Mouse (Mus musculus) 416B (cell line): ENCODE measurements around the gene Cldn4.

Experiments
- DNase-seq: peaks from one replicate; pipeline ENCODE4 v3.0.0; 2011; ENCODE audit warnings: low read depth

The Cldn4 gene

GRCm38 (mm10) chr5:134946857-134947255 is at the start of gene Cldn4:
Cldn4 (minus strand) TSS chr5:134946934.
- no peak for DNase-seq

GRCm38 (mm10) chr5:134992566-134992965 is 45.8 kb upstream of the Cldn4 start:
- no peak for DNase-seq

DNA sequence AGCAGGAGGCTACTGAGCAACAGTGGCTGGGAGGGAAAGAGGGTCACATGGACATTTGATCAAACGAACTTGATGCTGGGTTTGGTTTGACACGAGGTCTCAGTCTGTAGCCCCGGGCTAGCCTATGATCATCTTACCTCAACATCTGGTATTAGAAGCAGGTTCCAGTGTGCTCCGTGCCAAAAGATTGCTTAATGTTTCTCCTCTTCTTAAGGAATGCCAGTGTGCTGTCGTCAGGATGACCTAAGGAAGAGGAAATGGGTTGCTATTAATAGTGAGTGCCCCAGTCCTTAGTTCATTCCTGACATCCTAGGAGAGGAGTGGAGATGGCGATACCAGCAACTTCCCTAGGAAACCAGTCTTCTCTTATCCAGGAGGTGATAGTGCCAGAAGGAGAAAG is 43.0 kb upstream of the Cldn4 start:
- DNase-seq, result no peak

DNA sequence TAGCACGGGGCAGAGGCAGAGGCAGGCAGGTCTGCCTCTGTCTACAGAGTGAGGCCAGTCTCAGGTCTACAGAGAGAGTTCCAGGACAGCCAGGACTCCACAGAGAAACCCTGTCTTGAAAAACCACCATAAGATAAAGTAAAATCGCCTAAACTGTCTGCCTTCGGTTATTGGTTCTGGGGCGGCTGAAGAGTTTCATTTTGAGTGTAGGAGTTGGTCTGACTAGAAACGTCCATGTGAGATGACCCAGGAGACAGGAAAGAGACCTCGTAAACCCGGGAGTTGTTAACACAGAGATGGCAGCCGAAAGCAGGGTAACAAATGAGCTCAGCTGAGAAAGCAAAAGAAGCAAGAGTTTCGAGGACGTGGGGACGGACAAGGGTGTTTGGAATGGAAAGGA is 42.4 kb upstream of the Cldn4 start:
- DNase-seq, result no peak

DNA sequence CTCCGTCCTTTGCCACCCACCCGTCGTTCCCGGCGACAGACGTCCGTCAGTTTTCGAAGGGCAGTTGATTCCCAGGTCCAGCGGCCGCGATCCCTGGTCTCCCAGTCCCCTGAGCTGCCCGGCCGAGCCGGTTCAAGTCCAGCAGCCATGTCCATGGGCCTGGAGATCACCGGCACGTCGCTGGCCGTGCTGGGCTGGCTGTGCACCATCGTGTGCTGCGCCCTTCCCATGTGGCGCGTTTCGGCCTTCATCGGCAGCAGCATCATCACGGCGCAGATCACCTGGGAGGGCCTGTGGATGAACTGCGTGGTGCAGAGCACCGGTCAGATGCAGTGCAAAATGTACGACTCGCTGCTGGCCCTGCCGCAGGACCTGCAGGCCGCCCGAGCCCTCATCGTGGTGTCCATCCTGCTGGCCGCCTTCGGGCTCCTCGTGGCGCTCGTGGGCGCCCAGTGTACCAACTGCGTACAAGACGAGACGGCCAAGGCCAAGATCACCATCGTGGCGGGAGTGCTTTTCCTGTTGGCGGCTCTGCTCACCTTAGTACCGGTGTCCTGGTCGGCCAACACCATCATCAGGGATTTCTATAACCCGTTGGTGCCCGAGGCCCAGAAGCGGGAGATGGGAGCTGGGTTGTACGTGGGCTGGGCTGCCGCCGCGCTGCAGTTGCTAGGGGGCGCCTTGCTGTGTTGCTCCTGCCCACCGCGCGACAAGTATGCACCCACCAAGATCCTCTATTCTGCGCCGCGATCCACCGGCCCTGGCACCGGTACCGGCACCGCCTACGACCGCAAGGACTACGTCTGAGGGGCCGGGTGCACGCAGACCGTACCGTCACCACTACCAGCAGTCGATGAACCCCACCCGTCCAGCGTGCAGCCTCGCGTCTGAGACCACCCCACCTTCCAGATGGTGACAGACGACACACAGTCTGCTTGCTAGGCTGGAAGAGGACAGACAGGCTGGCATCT is 39.8 kb upstream of the Cldn4 start:
- no peak for DNase-seq

DNA sequence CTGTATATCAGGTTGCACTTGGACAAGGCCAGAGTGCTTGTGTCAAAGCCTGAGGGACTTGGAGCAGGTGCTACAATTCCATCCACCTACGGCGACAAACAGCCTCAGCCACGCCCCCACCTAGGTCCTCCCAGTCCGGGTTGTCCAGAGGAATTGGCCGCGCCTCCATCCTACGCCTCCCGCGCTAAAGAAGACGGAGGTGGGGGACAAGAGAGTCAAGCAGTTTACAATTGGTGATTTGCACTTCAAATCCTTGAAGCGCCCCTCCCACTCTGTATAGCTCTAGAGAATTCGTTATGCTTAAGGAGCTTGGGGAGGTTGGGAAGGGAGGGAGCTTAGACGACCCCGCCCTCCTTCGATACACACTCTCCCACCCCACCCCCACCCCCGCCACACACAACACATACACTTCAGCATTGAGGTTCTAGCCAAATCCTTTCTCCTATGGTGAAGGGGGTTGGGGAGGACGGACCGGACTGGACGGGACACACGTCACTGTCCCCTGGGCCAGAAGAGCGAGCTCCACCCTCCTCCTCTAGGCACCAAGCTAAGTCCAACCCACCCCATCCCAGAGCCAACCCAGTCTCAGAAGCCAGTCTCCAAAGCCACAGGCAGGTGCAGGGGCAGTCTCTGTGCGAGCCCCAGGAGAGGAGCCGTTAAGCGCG is 39.0 kb upstream of the Cldn4 start, which contains the start of gene Cldn3:
Gene Cldn3 (plus strand): TSS at position 582 of the 665 bp plus-strand sequence.
- DNase-seq, result no peak

DNA sequence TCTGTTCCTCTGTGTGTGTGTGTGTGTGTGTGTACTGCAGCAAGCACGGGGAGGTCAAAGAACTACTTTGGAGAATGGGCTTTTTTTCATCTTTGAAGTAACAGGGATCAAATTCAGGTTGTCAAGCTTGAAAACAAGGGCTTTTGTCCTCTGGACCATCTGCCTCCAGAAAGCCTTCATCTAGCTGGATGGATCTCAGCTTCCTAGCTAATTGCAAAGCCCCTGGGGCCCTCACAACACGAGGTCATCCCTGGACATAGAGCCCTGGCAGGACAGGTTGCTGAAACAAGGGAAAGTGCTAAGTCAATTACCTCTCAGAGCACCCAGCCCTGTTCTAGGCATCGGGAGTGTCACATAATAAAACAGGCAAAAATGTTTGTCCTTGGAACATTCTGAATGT is 37.0 kb upstream of the Cldn4 start:
- DNase-seq, result no peak

- no peak for DNase-seq
Measured at GRCm38 (mm10) chr5:134983111-134983510, 36.4 kb upstream of the Cldn4 start.

DNA sequence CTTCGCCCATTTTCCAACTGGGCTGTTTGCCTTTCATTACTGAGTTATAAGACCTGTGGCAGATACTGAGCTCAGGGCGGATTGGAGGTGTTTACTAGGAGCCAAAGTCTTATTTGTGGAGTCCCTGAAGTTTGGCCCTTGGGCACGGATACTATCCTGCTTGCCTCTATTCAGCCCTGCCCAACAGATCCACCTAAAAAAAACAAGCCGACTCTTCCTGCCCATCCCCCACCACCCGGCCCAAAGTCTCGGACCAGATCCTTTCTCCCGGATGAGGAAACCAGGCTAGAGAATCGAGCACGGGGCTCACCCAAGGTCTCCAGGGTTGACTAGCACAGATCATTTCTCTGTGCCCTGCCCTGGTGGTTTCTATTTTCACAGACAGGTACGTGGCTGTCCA is 34.4 kb upstream of the Cldn4 start:
- no peak for DNase-seq

DNA sequence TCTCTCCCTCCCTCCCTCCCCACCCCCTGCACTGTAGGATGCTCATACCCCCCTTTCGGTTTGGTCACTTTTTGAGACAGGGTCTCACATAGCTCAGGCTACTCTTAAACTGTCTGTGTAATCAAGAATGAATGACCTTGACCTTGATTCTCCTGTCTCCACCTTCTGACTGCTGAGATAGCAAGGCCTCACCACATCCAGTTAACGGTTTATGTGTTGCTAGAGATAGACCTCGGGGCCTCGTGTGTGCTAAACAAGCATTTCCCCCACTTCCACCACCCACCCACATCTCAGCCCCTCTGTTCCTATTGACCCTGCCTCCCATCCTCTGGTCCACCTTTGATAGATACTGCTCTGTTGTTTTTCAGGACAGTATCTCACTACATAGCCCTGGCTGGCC is 31.1 kb upstream of the Cldn4 start:
- DNase-seq, result peak; percentile 64

GRCm38 (mm10) chr5:134976577-134977250 is 30.0 kb upstream of the Cldn4 start:
- peak; percentile 54 for DNase-seq

DNA sequence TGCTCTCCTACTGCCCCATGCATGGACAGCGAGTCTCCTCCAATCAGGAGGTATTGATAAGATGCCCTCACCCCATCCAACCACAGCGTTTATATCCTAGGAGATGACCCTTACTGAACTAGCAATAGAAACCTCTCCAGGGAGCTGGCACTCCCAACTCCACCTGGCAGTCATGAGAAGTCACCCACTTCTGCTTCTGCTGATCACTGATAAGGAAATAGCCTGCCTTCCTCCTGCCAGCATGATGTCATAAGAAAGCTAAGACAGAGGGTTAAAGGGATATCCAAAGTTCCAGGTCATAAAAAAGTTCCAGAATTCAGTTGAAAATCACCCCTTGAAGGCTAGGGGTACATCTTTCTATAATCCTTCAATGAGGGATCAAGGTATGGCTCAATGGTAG is 29.4 kb upstream of the Cldn4 start:
- DNase-seq, result peak; percentile 87

GRCm38 (mm10) chr5:134974921-134975320 is 28.2 kb upstream of the Cldn4 start:
- DNase-seq, result peak; percentile 74

- DNase-seq, result peak; percentile 97
Measured at GRCm38 (mm10) chr5:134974294-134974693, 27.6 kb upstream of the Cldn4 start.

- peak; percentile 61 for DNase-seq
Measured at GRCm38 (mm10) chr5:134973526-134973925, 26.8 kb upstream of the Cldn4 start.

DNA sequence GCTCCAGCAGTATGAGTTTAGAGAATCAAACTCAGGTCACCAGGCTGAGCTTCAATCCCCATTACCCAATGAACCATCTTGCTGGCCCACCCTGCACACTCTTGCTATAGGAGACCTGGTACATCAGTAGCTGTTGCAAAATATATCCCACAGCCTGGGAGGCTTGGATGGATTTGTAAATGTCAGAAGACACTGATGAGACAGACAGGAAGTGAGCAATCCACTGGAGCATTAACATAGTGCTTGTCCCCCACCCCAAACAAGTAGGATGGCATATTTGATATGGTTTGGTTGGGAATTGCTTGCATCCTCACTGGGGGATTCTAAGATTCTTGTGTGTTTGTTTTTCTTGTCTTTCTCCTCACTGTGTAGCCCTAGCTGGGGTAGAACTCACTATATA is 26.3 kb upstream of the Cldn4 start:
- peak; percentile 61 for DNase-seq

DNA sequence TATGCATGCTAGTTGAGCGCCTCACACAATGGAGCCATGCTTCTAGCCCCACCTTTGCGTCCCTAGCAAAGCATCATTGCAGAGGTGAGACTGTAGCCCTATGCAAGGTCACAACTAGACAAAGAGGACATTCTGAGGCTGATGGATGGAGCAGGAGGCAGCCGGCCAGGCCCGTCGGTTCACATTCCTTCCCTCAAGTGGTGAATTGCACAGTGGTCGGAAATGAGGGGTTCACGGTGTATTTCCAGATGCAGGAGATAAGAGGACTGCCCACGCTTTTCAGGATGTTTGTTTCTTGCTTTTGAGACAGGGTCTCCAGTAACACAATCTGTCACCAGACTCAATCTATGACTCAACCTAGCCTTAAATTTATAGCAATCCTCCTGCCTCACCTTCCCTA is 23.9 kb upstream of the Cldn4 start:
- no peak for DNase-seq

- DNase-seq, result no peak
Measured at GRCm38 (mm10) chr5:134967164-134967944, 20.6 kb upstream of the Cldn4 start.

GRCm38 (mm10) chr5:134965852-134966821 is 19.4 kb upstream of the Cldn4 start:
- DNase-seq, result peak; percentile 51

DNA sequence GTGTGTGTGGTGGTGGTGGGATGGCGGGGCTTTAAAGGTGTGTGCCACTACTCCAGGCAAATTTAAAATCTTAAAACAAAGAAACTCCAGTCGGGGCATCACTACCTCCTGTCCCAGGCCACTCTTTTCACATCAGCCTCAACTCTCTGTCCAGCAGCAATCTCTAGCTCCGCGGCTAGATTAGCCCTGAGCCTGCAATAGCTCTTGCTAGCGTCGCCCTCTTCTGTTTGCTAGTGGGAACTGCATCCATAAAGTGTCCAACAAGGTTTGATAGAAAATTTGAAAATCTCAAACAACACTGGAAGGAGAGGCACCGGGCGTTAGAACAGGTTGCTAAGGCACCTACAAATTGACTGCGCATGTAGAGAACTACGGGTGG is 18.7 kb upstream of the Cldn4 start:
- peak; percentile 83 for DNase-seq

- peak; percentile 60 for DNase-seq
Measured at GRCm38 (mm10) chr5:134964655-134965054, 17.9 kb upstream of the Cldn4 start.
